Mouse (Mus musculus): ENCODE data around the gene Rps6kc1. TPM values are rescaled to one million over a fixed set of nuclear protein-coding genes. Genes with fewer than 3 reads are reported as not detected.

The Rps6kc1 gene
- total and polyA plus RNA-seq, 2 experiments from 2014 or later: 7.3 to 9.7 TPM

DNA sequence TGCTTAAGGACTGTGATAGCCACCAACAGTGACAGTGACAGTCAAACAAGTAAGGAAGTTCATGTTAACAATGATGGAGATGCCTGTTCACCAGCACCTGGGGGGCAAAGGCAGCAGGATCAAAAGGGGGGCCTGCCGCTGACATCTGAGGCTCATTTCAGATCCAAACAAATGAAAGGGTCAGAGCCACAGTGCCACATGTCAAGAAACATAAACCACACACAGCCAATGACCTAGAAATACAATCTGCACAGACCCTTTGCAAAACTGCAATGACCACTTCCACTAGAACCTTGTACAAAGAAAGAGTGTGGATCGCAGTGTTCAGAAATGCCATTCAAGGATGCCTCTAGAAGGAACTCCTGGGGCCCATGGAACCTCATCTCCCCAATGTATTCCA, 23.5 kb downstream of the Rps6kc1 start:
- peaks cover 40% of the 10 kb centered on the region for H3K36me3 ChIP-seq (replicated peaks; ENCODE audit: control insufficient read depth, insufficient read depth, low read length)
- H3K27ac ChIP-seq (ENCODE audit: low read depth): no peak overlapping the region
- H3K27me3 ChIP-seq (ENCODE audit: control insufficient read depth, insufficient read depth, low read length): no peaks in the 10 kb centered on the region
- no peaks in the 10 kb centered on the region for H3K9me3 ChIP-seq (replicated peaks; ENCODE audit: control insufficient read depth, low read length)
- H3K4me3 ChIP-seq (ENCODE audit: low read depth, low read length): no peak overlapping the region
- WGBS: 94% methylated on average over 2 of the region's 2 CpGs
- no peak overlapping the region for H3K4me2 ChIP-seq (ENCODE audit: low read depth, low read length)
- TF ChIP-seq EP300 (IDR thresholded peaks at IDR 0.05; ENCODE audit: low read depth) (no peak), CTCF (IDR thresholded peaks at IDR 0.05; ENCODE audit: low read depth) (no peak)
- ATAC-seq (ENCODE audit: insufficient read depth, low read depth) (no peak), DNase-seq (ENCODE audit: low spot score) (no peak)
- H3K9ac ChIP-seq (replicated peaks; ENCODE audit: low read depth, low read length): no peak overlapping the region
- no peaks in the 10 kb centered on the region for H3K4me1 ChIP-seq (ENCODE audit: control insufficient read depth, insufficient read depth)

GRCm38 (mm10) chr1:190886014-190886413, 25.6 kb downstream of the Rps6kc1 start:
- Histone ChIP-seq H3K4me1 (ENCODE audit: control insufficient read depth, insufficient read depth) (no peaks in the 10 kb centered on the region), H3K27ac (ENCODE audit: low read depth) (no peak overlapping the region), H3K4me2 (ENCODE audit: low read depth, low read length) (no peak overlapping the region), H3K9ac (replicated peaks; ENCODE audit: low read depth, low read length) (no peak overlapping the region), H3K9me3 (replicated peaks; ENCODE audit: control insufficient read depth, low read length) (no peaks in the 10 kb centered on the region), H3K4me3 (ENCODE audit: low read depth, low read length) (no peak overlapping the region), H3K27me3 (ENCODE audit: control insufficient read depth, insufficient read depth, low read length) (no peaks in the 10 kb centered on the region), H3K36me3 (replicated peaks; ENCODE audit: control insufficient read depth, insufficient read depth, low read length) (peaks cover 28% of the 10 kb centered on the region)
- no peak for TF ChIP-seq CTCF (IDR thresholded peaks at IDR 0.05; ENCODE audit: low read depth)
- no peak for TF ChIP-seq EP300 (IDR thresholded peaks at IDR 0.05; ENCODE audit: low read depth)
- ATAC-seq (ENCODE audit: insufficient read depth, low read depth): no peak
- no peak for DNase-seq (ENCODE audit: low spot score)
- 88% methylated on average over 4 of the region's 4 CpGs for WGBS

DNA sequence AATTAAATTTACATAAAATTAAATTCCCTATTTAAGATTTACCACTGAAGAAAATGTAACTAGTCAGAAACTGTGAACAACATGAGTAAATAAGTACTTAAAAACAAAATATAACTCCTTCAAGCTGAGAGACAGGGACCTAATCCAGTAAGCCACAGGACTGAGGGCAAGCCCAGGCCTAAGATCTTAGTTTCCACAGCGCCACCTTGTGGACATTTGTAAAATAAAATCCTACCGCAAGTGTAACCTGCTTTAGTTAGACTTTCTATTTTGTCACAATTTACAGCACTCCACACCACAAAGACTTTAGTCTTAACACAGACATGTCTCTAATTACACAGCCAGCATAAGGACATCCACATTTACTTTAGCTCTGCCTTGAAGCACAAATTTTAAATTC, 30.1 kb downstream of the Rps6kc1 start:
- WGBS: 5% methylated on average over 2 of the region's 2 CpGs
- H3K36me3 ChIP-seq (replicated peaks; ENCODE audit: control insufficient read depth, insufficient read depth, low read length): peaks cover 10% of the 10 kb centered on the region
- H3K27me3 ChIP-seq (ENCODE audit: control insufficient read depth, insufficient read depth, low read length): no peaks in the 10 kb centered on the region
- ATAC-seq (ENCODE audit: insufficient read depth, low read depth) (peak; percentile 66; the same call in 1 of the 2 replicates), DNase-seq (ENCODE audit: low spot score) (peak; percentile 68)
- H3K4me1 ChIP-seq (ENCODE audit: control insufficient read depth, insufficient read depth): no peaks in the 10 kb centered on the region
- no peaks in the 10 kb centered on the region for H3K9me3 ChIP-seq (replicated peaks; ENCODE audit: control insufficient read depth, low read length)
- TF ChIP-seq CTCF (IDR thresholded peaks at IDR 0.05; ENCODE audit: low read depth): peak; percentile 69
- TF ChIP-seq EP300 (IDR thresholded peaks at IDR 0.05; ENCODE audit: low read depth): no peak
- H3K27ac ChIP-seq (ENCODE audit: low read depth): no peak overlapping the region
- H3K9ac ChIP-seq (replicated peaks; ENCODE audit: low read depth, low read length): no peak overlapping the region
- H3K4me2 ChIP-seq (ENCODE audit: low read depth, low read length): no peak overlapping the region
- no peak overlapping the region for H3K4me3 ChIP-seq (ENCODE audit: low read depth, low read length)

- no peaks in the 10 kb centered on the region for H3K9me3 ChIP-seq (replicated peaks; ENCODE audit: control insufficient read depth, low read length)
- TF ChIP-seq CTCF (IDR thresholded peaks at IDR 0.05; ENCODE audit: low read depth) (no peak), EP300 (IDR thresholded peaks at IDR 0.05; ENCODE audit: low read depth) (no peak)
- H3K9ac ChIP-seq (replicated peaks; ENCODE audit: low read depth, low read length): no peak overlapping the region
- no peak overlapping the region for H3K4me3 ChIP-seq (ENCODE audit: low read depth, low read length)
- no peak overlapping the region for H3K4me2 ChIP-seq (ENCODE audit: low read depth, low read length)
- H3K36me3 ChIP-seq (replicated peaks; ENCODE audit: control insufficient read depth, insufficient read depth, low read length): peaks cover 11% of the 10 kb centered on the region
- no peak overlapping the region for H3K27ac ChIP-seq (ENCODE audit: low read depth)
- no peak for DNase-seq (ENCODE audit: low spot score)
- H3K4me1 ChIP-seq (ENCODE audit: control insufficient read depth, insufficient read depth): no peaks in the 10 kb centered on the region
- ATAC-seq (ENCODE audit: insufficient read depth, low read depth): no peak
- no peaks in the 10 kb centered on the region for H3K27me3 ChIP-seq (ENCODE audit: control insufficient read depth, insufficient read depth, low read length)
- WGBS: 81% methylated on average over 6 of the region's 6 CpGs
These were observed 30.9 kb downstream of the Rps6kc1 start for GRCm38 (mm10) chr1:190880638-190881037.

- H3K9ac ChIP-seq (replicated peaks; ENCODE audit: low read depth, low read length): no peak overlapping the region
- H3K27ac ChIP-seq (ENCODE audit: low read depth): no peak overlapping the region
- no peaks in the 10 kb centered on the region for H3K4me1 ChIP-seq (ENCODE audit: control insufficient read depth, insufficient read depth)
- no peak overlapping the region for H3K4me2 ChIP-seq (ENCODE audit: low read depth, low read length)
- no peaks in the 10 kb centered on the region for H3K27me3 ChIP-seq (ENCODE audit: control insufficient read depth, insufficient read depth, low read length)
- no peaks in the 10 kb centered on the region for H3K9me3 ChIP-seq (replicated peaks; ENCODE audit: control insufficient read depth, low read length)
- H3K36me3 ChIP-seq (replicated peaks; ENCODE audit: control insufficient read depth, insufficient read depth, low read length): peaks cover 14% of the 10 kb centered on the region
- no peak for DNase-seq (ENCODE audit: low spot score)
- H3K4me3 ChIP-seq (ENCODE audit: low read depth, low read length): no peak overlapping the region
- no peak for ATAC-seq (ENCODE audit: insufficient read depth, low read depth)
- WGBS: 71% methylated on average over 6 of the region's 6 CpGs
- no peak for TF ChIP-seq EP300 (IDR thresholded peaks at IDR 0.05; ENCODE audit: low read depth)
- no peak for TF ChIP-seq CTCF (IDR thresholded peaks at IDR 0.05; ENCODE audit: low read depth)
These were observed 35.8 kb downstream of the Rps6kc1 start for GRCm38 (mm10) chr1:190875751-190876150.

- Histone ChIP-seq H3K4me3 (ENCODE audit: low read depth, low read length) (no peak overlapping the region), H3K9ac (replicated peaks; ENCODE audit: low read depth, low read length) (no peak overlapping the region), H3K4me1 (ENCODE audit: control insufficient read depth, insufficient read depth) (no peaks in the 10 kb centered on the region), H3K36me3 (replicated peaks; ENCODE audit: control insufficient read depth, insufficient read depth, low read length) (peaks cover 14% of the 10 kb centered on the region), H3K27ac (ENCODE audit: low read depth) (no peak overlapping the region), H3K4me2 (ENCODE audit: low read depth, low read length) (no peak overlapping the region), H3K27me3 (ENCODE audit: control insufficient read depth, insufficient read depth, low read length) (no peaks in the 10 kb centered on the region), H3K9me3 (replicated peaks; ENCODE audit: control insufficient read depth, low read length) (no peaks in the 10 kb centered on the region)
- DNase-seq (ENCODE audit: low spot score): no peak
- ATAC-seq (ENCODE audit: insufficient read depth, low read depth): no peak
- WGBS: 86% methylated on average over 4 of the region's 4 CpGs
- TF ChIP-seq EP300 (IDR thresholded peaks at IDR 0.05; ENCODE audit: low read depth) (no peak), CTCF (IDR thresholded peaks at IDR 0.05; ENCODE audit: low read depth) (no peak)
These were observed 36.5 kb downstream of the Rps6kc1 start for GRCm38 (mm10) chr1:190875089-190875488.
